Mouse (Mus musculus) telencephalon, adult 2 months (tissue): ENCODE data around the gene Fancc.

Experiments used
- DNase-seq: peaks from one replicate; pipeline ENCODE4 v3.0.0-alpha.2; 2011; ENCODE audit warnings: low read depth, low spot score

The Fancc gene

DNA sequence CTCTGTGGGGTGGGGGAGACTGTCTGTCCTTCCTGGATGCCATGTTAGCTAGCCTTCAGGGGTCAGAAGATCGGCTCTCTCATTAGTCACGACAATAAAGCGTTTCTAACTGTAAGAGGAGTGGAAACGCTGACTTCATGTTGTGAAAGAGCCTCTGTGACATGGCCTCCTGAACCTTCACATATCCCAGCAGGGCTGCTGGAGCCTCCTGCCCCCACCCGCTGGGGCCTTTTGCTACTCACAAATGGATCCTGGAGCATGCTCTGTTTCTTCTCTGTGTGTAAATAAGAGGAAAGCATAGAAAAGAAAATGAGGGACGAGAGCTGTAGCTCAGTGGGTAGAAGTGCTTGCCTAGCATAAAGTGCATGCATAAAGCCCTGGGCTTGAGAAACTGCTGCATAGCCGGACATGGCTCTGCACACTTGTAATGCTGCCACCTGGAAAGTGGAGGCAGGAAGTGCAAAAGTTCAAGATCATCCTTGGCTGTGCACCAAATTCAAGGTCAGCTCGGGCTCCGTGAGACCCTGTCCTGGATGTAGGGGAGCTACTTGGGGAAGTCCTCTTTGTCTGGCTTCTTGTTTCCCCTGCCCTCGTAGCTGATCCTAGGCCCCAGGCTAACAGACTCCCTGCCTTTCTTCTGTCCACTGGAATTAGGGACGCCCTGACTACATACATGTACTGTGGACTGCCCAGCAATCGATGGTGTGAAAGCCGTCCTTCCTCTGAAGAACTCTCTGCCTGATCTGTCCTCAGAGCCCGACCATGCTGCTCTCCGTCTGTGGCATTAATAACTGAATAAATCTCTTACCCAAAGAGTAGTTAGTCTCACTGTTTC lies 202.5 kb downstream of the Fancc start:
- no peak for DNase-seq

DNA sequence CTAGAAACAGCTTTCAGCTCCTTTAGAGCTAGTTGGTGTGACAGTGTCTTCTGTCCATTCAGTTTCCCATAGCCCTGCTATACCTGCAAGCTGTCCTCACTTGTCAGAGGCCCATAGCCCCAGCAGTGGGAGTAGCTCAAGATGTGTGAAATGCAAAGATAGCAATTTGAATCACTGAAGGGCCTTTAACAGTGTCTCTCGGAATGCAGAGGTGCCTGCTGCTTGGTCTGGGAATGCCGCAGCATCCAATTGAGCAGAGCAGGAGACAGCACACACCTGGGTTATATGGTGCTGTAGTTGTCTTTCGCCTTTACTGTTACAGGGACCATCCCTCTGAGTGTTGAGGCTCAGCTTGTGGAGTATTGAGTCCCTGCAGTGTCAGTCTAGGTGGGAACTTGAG lies 203.4 kb downstream of the Fancc start:
- no peak for DNase-seq

- no peak for DNase-seq
Observed at GRCm38 (mm10) chr13:63291016-63291415, 206.1 kb downstream of the Fancc start.

DNA sequence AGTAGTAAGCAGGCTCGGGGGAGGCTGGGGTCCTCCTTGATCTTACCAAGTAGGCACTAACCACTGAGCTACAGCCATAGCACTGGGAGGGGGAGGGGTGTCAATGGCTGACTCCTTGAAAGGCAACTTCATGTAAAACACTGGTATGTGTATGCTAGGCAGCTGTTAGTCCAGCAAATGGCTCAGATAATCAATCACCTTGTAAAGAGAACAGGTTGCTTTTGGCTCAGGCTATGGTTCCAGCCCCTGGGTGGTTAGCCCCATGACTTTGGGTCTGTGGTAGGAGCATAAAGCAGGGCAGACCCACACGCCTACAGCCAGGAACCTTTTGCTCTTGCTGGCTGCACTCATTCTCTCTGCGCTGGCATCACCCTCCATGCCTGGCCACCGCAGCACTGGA lies 207.0 kb downstream of the Fancc start:
- DNase-seq, result no peak

GRCm38 (mm10) chr13:63289687-63290086 lies 207.4 kb downstream of the Fancc start:
- DNase-seq, result no peak

GRCm38 (mm10) chr13:63289152-63289551 lies 207.9 kb downstream of the Fancc start:
- DNase-seq, result no peak

GRCm38 (mm10) chr13:63286483-63287102 lies 210.5 kb downstream of the Fancc start:
- DNase-seq, result no peak

DNA sequence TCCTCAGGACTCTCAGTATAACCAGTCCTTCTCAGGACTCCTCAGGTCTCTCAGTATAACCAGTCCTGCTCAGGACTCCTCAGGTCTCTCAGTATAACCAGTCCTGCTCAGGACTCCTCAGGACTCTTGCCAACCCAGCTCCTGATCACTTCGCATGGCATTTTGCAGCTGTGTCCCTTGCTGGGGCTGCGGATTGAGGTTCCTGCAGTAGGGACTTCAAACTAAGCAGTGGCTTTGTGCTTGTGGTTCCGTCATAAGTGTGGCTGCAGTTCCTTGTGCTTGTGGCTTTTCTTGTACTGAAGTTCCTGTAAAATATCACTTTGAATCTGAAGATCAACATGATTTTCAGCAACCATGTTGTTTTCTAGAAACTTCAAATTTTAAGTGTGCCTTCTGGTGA lies 212.3 kb downstream of the Fancc start:
- DNase-seq, result no peak

DNA sequence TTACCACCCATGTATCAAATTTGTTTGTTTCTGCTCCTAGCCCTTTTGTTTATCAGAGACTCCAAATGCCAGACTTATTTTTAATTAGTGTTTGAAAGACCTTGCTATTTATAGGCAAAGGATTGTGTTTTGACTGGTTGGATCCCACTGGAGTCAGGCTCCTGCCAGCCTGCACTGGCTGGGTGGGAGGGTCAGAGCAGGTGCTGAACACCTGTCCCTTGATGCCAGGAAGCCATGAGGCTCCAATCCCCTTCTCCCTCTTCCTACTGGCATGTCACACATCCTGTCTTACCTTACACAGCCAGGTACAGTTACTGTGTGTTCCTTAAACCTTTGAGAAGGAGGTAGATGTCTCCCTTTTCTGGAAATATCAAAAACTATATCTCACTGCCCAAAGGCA lies 213.8 kb downstream of the Fancc start:
- DNase-seq, result no peak

DNA sequence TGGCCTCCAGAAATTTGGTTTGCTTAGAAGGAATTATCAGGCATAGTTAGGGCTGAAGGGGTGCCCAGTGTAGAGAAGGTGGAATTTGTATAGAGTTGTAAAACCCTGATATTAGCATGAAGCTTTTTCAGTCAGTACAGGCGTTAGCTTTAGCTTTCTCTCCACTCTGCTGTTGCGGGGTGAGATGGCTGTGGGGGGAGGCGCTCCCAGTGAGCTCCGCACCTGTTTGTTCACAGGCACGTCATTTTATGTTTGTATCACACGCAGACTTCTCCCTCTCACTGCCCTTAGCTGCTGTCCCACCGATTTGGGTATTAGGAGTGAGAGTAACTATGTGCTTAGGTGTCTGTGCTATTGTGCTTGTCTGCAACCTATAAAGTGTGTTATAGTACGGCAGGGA lies 215.9 kb downstream of the Fancc start:
- DNase-seq, result no peak

- no peak for DNase-seq
Observed at GRCm38 (mm10) chr13:63280344-63280743, 216.7 kb downstream of the Fancc start.

GRCm38 (mm10) chr13:63279807-63280206 lies 217.3 kb downstream of the Fancc start:
- no peak for DNase-seq

DNA sequence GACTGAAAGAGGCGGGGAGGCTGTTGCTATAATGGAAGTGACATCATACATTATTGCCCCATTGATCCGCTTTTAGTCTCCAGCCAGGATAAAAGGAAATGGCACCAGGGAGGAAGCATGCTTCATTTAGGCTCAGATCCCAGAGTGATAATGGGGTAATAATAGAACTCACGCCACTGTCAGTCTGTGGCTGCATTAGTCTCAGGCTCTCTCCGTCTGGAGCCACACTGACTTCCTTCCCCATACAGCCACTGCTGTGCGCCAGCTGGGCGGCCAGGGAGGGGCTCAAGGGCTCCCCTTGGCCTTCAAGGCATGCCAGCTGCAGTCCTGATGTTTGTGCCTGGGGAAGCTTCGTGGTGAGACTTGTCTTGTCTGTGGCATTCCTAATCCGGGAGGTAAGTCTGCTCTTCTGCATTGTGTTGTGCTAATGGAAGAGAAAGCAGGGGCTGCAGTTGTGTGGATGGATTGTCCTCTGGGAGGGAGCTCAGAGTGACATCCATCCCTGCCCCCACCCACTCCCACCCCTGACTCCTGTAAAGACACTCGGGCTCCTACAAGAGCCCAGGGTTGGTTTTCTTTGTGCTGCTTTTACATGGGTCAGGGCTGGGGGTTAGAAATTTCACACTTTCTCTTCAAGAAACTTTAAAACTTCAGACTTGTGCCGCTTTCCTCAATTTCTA lies 218.1 kb downstream of the Fancc start:
- DNase-seq, result no peak

GRCm38 (mm10) chr13:63278141-63278631 lies 218.9 kb downstream of the Fancc start:
- no peak for DNase-seq

GRCm38 (mm10) chr13:63277316-63277715 lies 219.8 kb downstream of the Fancc start:
- no peak for DNase-seq

- no peak for DNase-seq
Observed at GRCm38 (mm10) chr13:63276389-63276788, 220.7 kb downstream of the Fancc start.

GRCm38 (mm10) chr13:63274488-63275166 lies 222.5 kb downstream of the Fancc start:
- DNase-seq, result no peak

DNA sequence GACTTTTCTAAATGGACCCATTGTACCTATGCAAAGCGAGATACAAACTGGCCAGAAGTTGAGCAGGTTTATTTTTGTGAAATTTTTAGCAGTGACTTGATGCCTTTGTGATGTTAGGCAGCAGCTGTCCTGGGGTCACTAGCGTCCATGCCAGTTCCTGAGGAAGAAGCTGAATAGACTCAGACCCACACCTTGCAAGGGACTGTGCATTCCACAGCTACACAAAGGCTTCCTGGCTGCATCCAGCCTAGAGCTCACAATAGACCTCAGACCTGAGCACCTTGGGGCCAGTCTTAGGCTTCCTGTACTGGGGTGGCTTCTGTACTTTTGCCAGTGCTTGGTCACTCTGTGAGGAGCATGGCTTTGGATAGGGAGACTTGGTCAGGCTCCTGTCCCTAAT lies 223.2 kb downstream of the Fancc start:
- DNase-seq, result no peak

DNA sequence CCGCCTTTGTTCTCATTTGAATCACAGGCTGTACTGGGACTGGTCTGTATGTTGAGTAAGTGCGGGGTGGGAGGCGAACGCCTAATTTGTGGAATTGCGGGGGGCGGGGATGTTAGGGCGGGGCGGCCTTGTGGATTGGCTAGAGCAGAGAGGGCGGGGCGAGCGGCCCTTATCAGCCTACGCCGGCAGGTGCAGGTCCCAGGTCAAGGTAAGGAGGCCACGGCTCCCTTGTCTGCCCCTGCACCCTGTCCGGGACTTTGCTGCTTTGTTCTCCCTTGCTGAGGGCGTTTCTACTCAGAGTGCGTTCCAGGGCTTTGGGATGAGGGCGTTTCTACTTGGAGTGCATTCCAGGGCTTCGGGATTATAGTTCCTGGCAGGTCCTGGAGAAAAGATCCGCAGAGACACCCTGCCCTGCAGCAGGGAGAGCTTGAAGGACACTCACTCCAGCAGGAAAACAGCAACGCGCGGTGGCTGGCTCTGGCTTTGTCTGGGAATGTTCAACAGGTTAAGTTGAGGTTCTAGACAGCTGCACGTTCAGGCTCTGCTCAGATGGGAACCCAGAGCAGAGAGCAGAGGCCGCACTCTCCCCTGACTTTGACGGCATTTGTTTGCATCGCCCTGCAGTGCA lies 224.4 kb downstream of the Fancc start:
- no peak for DNase-seq

GRCm38 (mm10) chr13:63272017-63272601 lies 225.0 kb downstream of the Fancc start:
- no peak for DNase-seq

DNA sequence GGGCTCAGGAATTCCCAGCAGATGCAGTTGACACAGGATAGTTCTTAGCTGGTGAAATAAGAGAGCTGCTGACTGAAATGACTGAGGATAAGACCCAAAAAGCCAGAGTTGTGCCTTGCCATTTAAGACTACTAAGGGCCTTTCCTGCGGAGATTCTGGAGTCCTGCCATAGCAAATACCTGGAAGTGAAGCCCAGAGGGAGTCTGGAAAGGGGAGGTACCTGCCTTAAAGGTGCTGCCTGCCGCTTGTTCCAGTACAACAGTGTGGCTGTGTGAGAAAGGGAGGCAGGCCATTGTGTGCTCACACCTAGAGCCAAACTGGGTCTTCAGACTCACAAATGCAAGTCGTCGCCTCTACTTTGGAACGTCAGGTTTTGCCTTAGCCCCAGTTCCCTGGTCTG lies 226.9 kb downstream of the Fancc start:
- DNase-seq, result no peak
